Mouse (Mus musculus): ENCODE measurements at regions not wholly inside any gene's neighbourhood (a gene's known extent, or its start where the extent isn't known, plus 50 kb on each side); places are given as distances from the start of the nearest gene placed in this dataset.

DNA sequence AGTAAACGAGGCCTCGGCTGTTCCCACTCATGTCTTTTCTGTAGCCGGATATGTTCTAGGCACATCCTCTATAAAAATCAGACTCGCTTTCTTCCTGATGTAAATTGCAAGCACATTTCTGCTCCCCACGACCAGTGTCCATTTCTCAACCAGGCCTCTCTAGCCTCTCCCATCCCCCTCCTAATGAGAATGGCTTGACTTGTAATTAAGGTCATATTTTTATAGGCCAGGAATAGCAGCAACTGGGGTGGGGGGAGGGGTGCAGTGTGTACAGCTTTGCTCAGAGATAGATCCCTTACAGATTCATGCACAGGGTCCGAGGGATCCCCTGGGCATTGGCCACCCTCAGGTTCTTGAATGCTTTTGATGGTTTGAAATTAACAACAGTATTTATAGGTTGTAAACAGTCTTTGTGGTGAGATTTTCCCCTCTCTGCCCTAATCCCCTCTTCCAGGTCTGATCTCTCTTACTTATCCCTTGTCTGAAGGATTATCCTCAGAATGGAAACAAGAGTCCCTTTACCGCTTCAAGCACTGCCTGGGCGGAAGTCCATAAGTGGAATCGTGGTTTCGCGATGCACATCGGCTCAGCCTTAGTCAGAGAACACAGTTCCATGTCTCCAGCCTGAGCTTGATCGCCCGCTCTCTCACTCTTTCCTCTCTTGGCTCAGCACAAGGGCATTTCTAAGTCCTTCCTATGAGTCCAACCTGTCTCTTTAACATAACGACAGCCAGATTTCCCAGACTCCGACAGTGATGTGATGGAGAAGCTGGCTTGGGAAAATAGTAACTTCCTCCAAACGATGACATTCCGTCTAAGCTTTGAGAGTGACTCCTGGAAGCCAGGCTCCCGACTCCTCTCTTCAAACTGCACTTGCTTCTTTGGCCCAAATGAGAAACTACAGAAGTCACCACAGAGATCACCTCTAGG is 124.3 kb upstream of the Msx2 start:
- no peak for TF ChIP-seq CTCF (IDR thresholded peaks at IDR 0.05; ENCODE audit: borderline replicate concordance, control insufficient read depth, extremely low read depth, insufficient read depth, low read length, poor library complexity)
- TF ChIP-seq POLR2A (IDR thresholded peaks at IDR 0.05; ENCODE audit: control insufficient read depth, extremely low read depth, insufficient read depth, low read length, poor library complexity) = no peak

All from thymus, adult 2 months (tissue).